Mouse (Mus musculus): ENCODE results near the gene Bcl2l10. TPM values are rescaled to one million over a fixed set of nuclear protein-coding genes. Genes with fewer than 3 reads are reported as not detected.

The Bcl2l10 gene
- polyA plus RNA-seq, 1 experiment from 2014 or later = not detected

DNA sequence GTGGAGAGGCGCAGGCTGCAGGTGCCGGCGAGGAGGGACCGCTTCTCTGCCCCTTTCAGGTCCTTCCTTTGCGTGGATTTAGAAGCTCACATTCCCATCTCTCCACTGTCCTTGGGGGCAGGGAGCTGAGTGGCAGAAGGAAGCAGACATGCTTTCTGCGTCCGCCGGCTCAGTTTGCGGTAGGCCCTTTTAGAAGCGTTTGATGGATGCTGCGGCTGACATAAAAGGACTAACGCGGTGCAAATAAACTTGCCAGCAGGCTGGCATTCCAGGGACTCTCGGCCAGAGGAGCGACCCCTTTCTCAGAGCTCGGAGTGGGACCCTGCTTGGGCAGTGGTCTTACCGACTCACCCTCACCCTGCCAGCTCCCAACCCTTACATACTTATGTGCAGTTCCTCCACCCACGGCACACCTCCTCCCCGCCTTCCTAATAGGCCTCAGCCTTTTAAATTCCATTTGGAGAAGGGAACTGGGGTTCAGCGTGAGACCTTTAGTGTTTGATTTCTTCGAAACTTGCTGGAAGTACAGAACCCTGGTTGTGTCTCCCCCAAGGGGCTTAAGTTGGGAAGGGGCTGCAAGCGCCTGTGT is 32.9 kb upstream of the Bcl2l10 start:
- ATAC-seq (ENCODE audit: insufficient number of reproducible peaks, low FRiP score, low TSS enrichment, low read depth) = no peak
- H3K27ac ChIP-seq (replicated peaks) = peak overlapping the region; percentile 81
- WGBS = 4% methylated on average over 22 of the region's 22 CpGs

GRCm38 (mm10) chr9:75315238-75315637 is 32.3 kb upstream of the Bcl2l10 start:
- no peaks in the 10 kb centered on the region for H3K27me3 ChIP-seq
- no peak for ATAC-seq (ENCODE audit: insufficient number of reproducible peaks, low FRiP score, low TSS enrichment, low read depth)
- H3K9ac ChIP-seq = no peak overlapping the region
- H3K4me2 ChIP-seq (replicated peaks) = peak overlapping the region; percentile 71
- no peaks in the 10 kb centered on the region for H3K9me3 ChIP-seq (replicated peaks)
- H3K27ac ChIP-seq (replicated peaks) = no peak overlapping the region
- peaks cover 21% of the 10 kb centered on the region for H3K4me1 ChIP-seq
- no peaks in the 10 kb centered on the region for H3K36me3 ChIP-seq
- H3K4me3 ChIP-seq (replicated peaks) = peak overlapping the region; percentile 73
- WGBS = 60% methylated on average over 3 of the region's 3 CpGs

More for the DNA sequence above, 32.9 kb upstream of the Bcl2l10 start:
- Histone ChIP-seq H3K27me3 (no peaks in the 10 kb centered on the region), H3K9me3 (replicated peaks) (no peaks in the 10 kb centered on the region), H3K4me3 (replicated peaks) (peak overlapping the region; percentile 73), H3K36me3 (no peaks in the 10 kb centered on the region), H3K4me2 (replicated peaks) (peak overlapping the region; percentile 71), H3K9ac (peak overlapping the region; percentile 48), H3K4me1 (peaks cover 21% of the 10 kb centered on the region)

GRCm38 (mm10) chr9:75316771-75317170 is 30.8 kb upstream of the Bcl2l10 start:
- ATAC-seq (ENCODE audit: insufficient number of reproducible peaks, low FRiP score, low TSS enrichment, low read depth) = no peak
- Histone ChIP-seq H3K9me3 (replicated peaks) (no peaks in the 10 kb centered on the region), H3K36me3 (no peaks in the 10 kb centered on the region), H3K27ac (replicated peaks) (no peak overlapping the region), H3K27me3 (no peaks in the 10 kb centered on the region), H3K4me2 (replicated peaks) (no peak overlapping the region), H3K9ac (no peak overlapping the region), H3K4me1 (peaks cover 21% of the 10 kb centered on the region), H3K4me3 (replicated peaks) (no peak overlapping the region)
- 81% methylated on average over 6 of the region's 6 CpGs for WGBS

GRCm38 (mm10) chr9:75318196-75318595 is 29.4 kb upstream of the Bcl2l10 start:
- no peak overlapping the region for H3K4me3 ChIP-seq (replicated peaks)
- no peak overlapping the region for H3K4me2 ChIP-seq (replicated peaks)
- no peak overlapping the region for H3K27ac ChIP-seq (replicated peaks)
- H3K4me1 ChIP-seq = peaks cover 21% of the 10 kb centered on the region
- H3K36me3 ChIP-seq = no peaks in the 10 kb centered on the region
- H3K27me3 ChIP-seq = no peaks in the 10 kb centered on the region
- ATAC-seq (ENCODE audit: insufficient number of reproducible peaks, low FRiP score, low TSS enrichment, low read depth) = no peak
- WGBS = 92% methylated on average over 2 of the region's 2 CpGs
- H3K9ac ChIP-seq = no peak overlapping the region
- H3K9me3 ChIP-seq (replicated peaks) = no peaks in the 10 kb centered on the region

DNA sequence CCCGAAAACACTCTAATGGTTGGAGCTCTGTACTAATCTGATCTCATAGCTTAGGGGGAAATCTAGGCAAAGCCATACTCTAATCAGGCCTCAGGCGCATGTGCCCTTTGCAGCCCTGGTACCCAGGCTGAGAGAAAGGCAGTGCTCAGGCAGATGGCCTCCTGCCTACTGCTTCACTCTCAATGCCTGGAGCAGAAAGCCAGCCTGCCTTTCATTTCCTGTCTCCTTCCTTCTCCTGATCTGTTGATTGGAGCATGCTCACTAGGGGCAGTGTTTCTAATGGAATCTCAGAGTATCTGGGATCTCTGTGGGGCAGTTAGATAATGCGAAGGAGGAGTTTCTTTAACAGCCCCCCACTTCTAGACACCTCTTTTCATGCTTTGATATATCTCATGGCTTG is 28.2 kb upstream of the Bcl2l10 start:
- Histone ChIP-seq H3K4me2 (replicated peaks) (no peak overlapping the region), H3K9ac (no peak overlapping the region), H3K27me3 (no peaks in the 10 kb centered on the region), H3K4me3 (replicated peaks) (no peak overlapping the region), H3K27ac (replicated peaks) (no peak overlapping the region), H3K36me3 (no peaks in the 10 kb centered on the region), H3K4me1 (peaks cover 15% of the 10 kb centered on the region), H3K9me3 (replicated peaks) (no peaks in the 10 kb centered on the region)
- WGBS = 55% methylated on average over 3 of the region's 3 CpGs
- no peak for ATAC-seq (ENCODE audit: insufficient number of reproducible peaks, low FRiP score, low TSS enrichment, low read depth)

- no peaks in the 10 kb centered on the region for H3K36me3 ChIP-seq
- no peak overlapping the region for H3K9ac ChIP-seq
- no peak overlapping the region for H3K27ac ChIP-seq (replicated peaks)
- H3K4me2 ChIP-seq (replicated peaks) = no peak overlapping the region
- no peak overlapping the region for H3K4me3 ChIP-seq (replicated peaks)
- H3K4me1 ChIP-seq = no peaks in the 10 kb centered on the region
- no peaks in the 10 kb centered on the region for H3K9me3 ChIP-seq (replicated peaks)
- H3K27me3 ChIP-seq = no peaks in the 10 kb centered on the region
- ATAC-seq (ENCODE audit: insufficient number of reproducible peaks, low FRiP score, low TSS enrichment, low read depth) = no peak
- 68% methylated on average over 13 of the region's 13 CpGs for WGBS
Measured at GRCm38 (mm10) chr9:75322099-75322885, 25.3 kb upstream of the Bcl2l10 start.

- no peak for ATAC-seq (ENCODE audit: insufficient number of reproducible peaks, low FRiP score, low TSS enrichment, low read depth)
- H3K4me3 ChIP-seq (replicated peaks) = no peak overlapping the region
- H3K9me3 ChIP-seq (replicated peaks) = no peaks in the 10 kb centered on the region
- no peak overlapping the region for H3K9ac ChIP-seq
- no peak overlapping the region for H3K27ac ChIP-seq (replicated peaks)
- H3K27me3 ChIP-seq = no peaks in the 10 kb centered on the region
- H3K4me1 ChIP-seq = no peaks in the 10 kb centered on the region
- 90% methylated on average over 3 of the region's 3 CpGs for WGBS
- H3K4me2 ChIP-seq (replicated peaks) = no peak overlapping the region
- H3K36me3 ChIP-seq = peaks cover 19% of the 10 kb centered on the region; the same call in 1 of the 2 replicates
Measured at GRCm38 (mm10) chr9:75328047-75328446, 19.5 kb upstream of the Bcl2l10 start.

DNA sequence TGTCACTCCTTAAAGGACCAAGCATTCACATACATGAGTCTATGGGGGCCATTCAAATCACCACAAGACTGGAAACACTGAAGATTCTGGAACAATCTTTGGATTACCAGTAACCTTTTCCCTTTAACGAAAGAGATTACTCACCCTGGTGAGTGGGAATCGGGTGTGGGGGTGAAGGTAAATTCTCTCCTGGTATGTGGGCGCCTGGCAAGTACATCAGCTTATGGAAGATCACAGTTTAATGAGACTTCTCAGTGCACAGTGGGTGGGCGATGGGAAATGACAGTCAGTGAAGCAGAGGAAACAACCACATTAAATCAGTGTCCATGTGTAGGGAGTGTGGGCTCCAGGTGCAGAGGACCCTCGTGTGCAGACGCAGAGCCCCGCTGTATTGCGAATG is 16.7 kb upstream of the Bcl2l10 start:
- Histone ChIP-seq H3K4me3 (replicated peaks) (no peak overlapping the region), H3K4me2 (replicated peaks) (no peak overlapping the region), H3K4me1 (no peaks in the 10 kb centered on the region), H3K27me3 (no peaks in the 10 kb centered on the region), H3K36me3 (peaks cover 40% of the 10 kb centered on the region), H3K9me3 (replicated peaks) (no peaks in the 10 kb centered on the region), H3K27ac (replicated peaks) (no peak overlapping the region), H3K9ac (no peak overlapping the region)
- 91% methylated on average over 8 of the region's 8 CpGs for WGBS
- no peak for ATAC-seq (ENCODE audit: insufficient number of reproducible peaks, low FRiP score, low TSS enrichment, low read depth)

GRCm38 (mm10) chr9:75334440-75334839 is 13.1 kb upstream of the Bcl2l10 start:
- Histone ChIP-seq H3K9me3 (replicated peaks) (no peaks in the 10 kb centered on the region), H3K36me3 (peaks cover 70% of the 10 kb centered on the region), H3K27me3 (no peaks in the 10 kb centered on the region), H3K4me1 (no peaks in the 10 kb centered on the region), H3K4me3 (replicated peaks) (no peak overlapping the region), H3K27ac (replicated peaks) (no peak overlapping the region), H3K4me2 (replicated peaks) (no peak overlapping the region), H3K9ac (no peak overlapping the region)
- 82% methylated on average over 4 of the region's 4 CpGs for WGBS
- ATAC-seq (ENCODE audit: insufficient number of reproducible peaks, low FRiP score, low TSS enrichment, low read depth) = no peak

- peaks cover 65% of the 10 kb centered on the region for H3K36me3 ChIP-seq
- H3K4me2 ChIP-seq (replicated peaks) = no peak overlapping the region
- no peak for ATAC-seq (ENCODE audit: insufficient number of reproducible peaks, low FRiP score, low TSS enrichment, low read depth)
- no peaks in the 10 kb centered on the region for H3K27me3 ChIP-seq
- H3K4me1 ChIP-seq = no peaks in the 10 kb centered on the region
- no peak overlapping the region for H3K9ac ChIP-seq
- no peak overlapping the region for H3K4me3 ChIP-seq (replicated peaks)
- H3K9me3 ChIP-seq (replicated peaks) = no peaks in the 10 kb centered on the region
- WGBS = 74% methylated on average over 6 of the region's 6 CpGs
- no peak overlapping the region for H3K27ac ChIP-seq (replicated peaks)
Measured at GRCm38 (mm10) chr9:75338016-75338415, 9.5 kb upstream of the Bcl2l10 start.

DNA sequence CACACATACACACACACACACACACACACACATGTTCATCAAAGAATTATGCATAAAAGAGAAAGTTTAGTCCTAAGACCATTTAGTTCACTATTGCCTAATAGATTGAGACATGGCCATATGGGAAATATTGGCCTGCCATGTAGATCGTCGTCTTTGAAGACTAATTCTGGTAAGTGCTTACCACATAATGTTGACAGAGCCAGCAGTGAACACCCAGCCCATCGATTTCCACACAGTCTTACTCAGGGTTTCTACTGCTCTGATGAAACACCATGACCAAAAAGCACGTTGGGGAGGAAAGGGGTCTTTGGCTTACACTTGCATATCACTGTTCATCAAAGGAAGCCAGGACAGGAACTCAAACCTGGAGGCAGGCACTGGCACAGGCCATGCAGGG is 5.1 kb upstream of the Bcl2l10 start:
- H3K4me2 ChIP-seq (replicated peaks) = no peak overlapping the region
- no peaks in the 10 kb centered on the region for H3K27me3 ChIP-seq
- H3K9ac ChIP-seq = no peak overlapping the region
- H3K4me3 ChIP-seq (replicated peaks) = no peak overlapping the region
- no peaks in the 10 kb centered on the region for H3K4me1 ChIP-seq
- H3K36me3 ChIP-seq = peaks cover 48% of the 10 kb centered on the region
- no peak for ATAC-seq (ENCODE audit: insufficient number of reproducible peaks, low FRiP score, low TSS enrichment, low read depth)
- H3K27ac ChIP-seq (replicated peaks) = no peak overlapping the region
- WGBS = 75% methylated on average over 4 of the region's 4 CpGs
- no peaks in the 10 kb centered on the region for H3K9me3 ChIP-seq (replicated peaks)

All from embryonic facial prominence, embryonic 15.5 days (tissue).